ENCODE assay signal across 21 mouse cellular contexts in the genomic region with DNA sequence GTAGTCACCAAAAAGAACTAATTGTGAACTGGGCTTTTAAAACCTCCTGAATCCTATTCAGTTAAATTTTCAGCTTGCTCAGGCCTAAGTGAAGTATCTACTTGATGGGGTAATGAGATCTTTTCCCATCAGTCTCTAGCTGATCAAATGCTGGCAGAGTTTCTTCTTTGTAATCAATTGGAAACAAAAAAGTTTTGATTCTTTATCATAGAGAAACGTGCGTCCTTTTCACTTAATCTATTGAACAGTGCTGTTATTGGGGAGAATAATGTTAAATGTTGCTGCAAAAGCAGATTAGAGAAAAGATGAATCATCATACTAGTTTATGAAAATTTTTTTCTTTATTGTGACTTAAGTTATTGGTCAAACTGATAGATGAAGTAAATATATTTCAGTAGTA.
"Had no signal": no experiment of that assay in that cellular context is flagged by ENCODE, and none has a peak within 500 bp of the region (broad histone marks: within the 10 kb centered on the region; RNA-seq: fewer than 3 reads in every experiment).

No protein-coding gene starts in this region.

- H3K9ac ChIP-seq: limb, embryonic 13.5 days; lung, embryonic 14.5 days had no signal

- H3K27me3 ChIP-seq: limb, embryonic 13.5 days; megakaryocyte, embryonic 14.5 days had no signal

- H3K36me3 ChIP-seq: limb, embryonic 10.5 days; limb, embryonic 13.5 days had no signal

- H3K4me1 ChIP-seq: limb, embryonic 10.5 days had no signal

- ATAC-seq: inflammation-experienced regulatory T-cells, adult 6 months; intestine, embryonic 16.5 days; lung, postnatal 0 days had no signal

- DNase-seq: kidney, adult 2 months; kidney, postnatal 25 days; layer of hippocampus, adult 9-11 months; lung, embryonic 14.5 days; midbrain, embryonic 14.5 days; right cerebral cortex, adult 18-20 months; right cerebral cortex, postnatal 14 days; right cerebral cortex, postnatal 4 days; thymus, adult 2 months; thymus, postnatal 25 days had no signal

- H3K27ac ChIP-seq: kidney, postnatal 0 days; layer of hippocampus, adult 2 months; limb, embryonic 10.5 days; limb, embryonic 13.5 days; macrophage; stomach, postnatal 0 days had no signal

- H3K9me3 ChIP-seq: limb, embryonic 10.5 days; limb, embryonic 13.5 days; megakaryocyte, embryonic 14.5 days had no signal

- H3K4me2 ChIP-seq: limb, embryonic 13.5 days; lung, embryonic 14.5 days; midbrain, embryonic 11.5 days had no signal

- H3K4me3 ChIP-seq: layer of hippocampus, adult 2 months; limb, embryonic 10.5 days; limb, embryonic 13.5 days; megakaryocyte, embryonic 14.5 days had no signal
